Mouse (Mus musculus): Measurements from ENCODE around the gene Cux2.

The Cux2 gene

GRCm38 (mm10) chr5:122048686-122049663 lies 927 bp downstream of the Cux2 start:
- H3K36me3 ChIP-seq (ENCODE audit: control insufficient read depth, insufficient read depth, low read length, poor library complexity, severe bottlenecking): no peaks in the 10 kb centered on the region
- no peak for DNase-seq (ENCODE audit: low read depth, low spot score)
- H3K27me3 ChIP-seq (ENCODE audit: control insufficient read depth, insufficient read depth, low read length, poor library complexity, severe bottlenecking): peaks cover 2% of the 10 kb centered on the region; the same call in 1 of the 2 replicates

GRCm38 (mm10) chr5:122048252-122048651 lies 1.6 kb downstream of the Cux2 start:
- no peak for DNase-seq (ENCODE audit: low read depth, low spot score)
- no peaks in the 10 kb centered on the region for H3K36me3 ChIP-seq (ENCODE audit: control insufficient read depth, insufficient read depth, low read length, poor library complexity, severe bottlenecking)
- H3K27me3 ChIP-seq (ENCODE audit: control insufficient read depth, insufficient read depth, low read length, poor library complexity, severe bottlenecking): peaks cover 2% of the 10 kb centered on the region; the same call in 1 of the 2 replicates

GRCm38 (mm10) chr5:122047791-122048190 lies 2.1 kb downstream of the Cux2 start:
- H3K36me3 ChIP-seq (ENCODE audit: control insufficient read depth, insufficient read depth, low read length, poor library complexity, severe bottlenecking): no peaks in the 10 kb centered on the region
- H3K27me3 ChIP-seq (ENCODE audit: control insufficient read depth, insufficient read depth, low read length, poor library complexity, severe bottlenecking): peaks cover 2% of the 10 kb centered on the region; the same call in 1 of the 2 replicates
- DNase-seq (ENCODE audit: low read depth, low spot score): no peak

GRCm38 (mm10) chr5:122043567-122043966 lies 6.3 kb downstream of the Cux2 start:
- DNase-seq (ENCODE audit: low read depth, low spot score): no peak
- Histone ChIP-seq H3K36me3 (ENCODE audit: control insufficient read depth, insufficient read depth, low read length, poor library complexity, severe bottlenecking) (no peaks in the 10 kb centered on the region), H3K27me3 (ENCODE audit: control insufficient read depth, insufficient read depth, low read length, poor library complexity, severe bottlenecking) (no peaks in the 10 kb centered on the region)

GRCm38 (mm10) chr5:122035278-122035677 lies 14.6 kb downstream of the Cux2 start:
- H3K27me3 ChIP-seq (ENCODE audit: control insufficient read depth, insufficient read depth, low read length, poor library complexity, severe bottlenecking): no peaks in the 10 kb centered on the region; the same call in 1 of the 2 replicates
- DNase-seq (ENCODE audit: low read depth, low spot score): no peak

GRCm38 (mm10) chr5:122033167-122033478 lies 16.8 kb downstream of the Cux2 start:
- H3K27me3 ChIP-seq (ENCODE audit: control insufficient read depth, insufficient read depth, low read length, poor library complexity, severe bottlenecking): no peaks in the 10 kb centered on the region; the same call in 1 of the 2 replicates
- no peaks in the 10 kb centered on the region for H3K36me3 ChIP-seq (ENCODE audit: control insufficient read depth, insufficient read depth, low read length, poor library complexity, severe bottlenecking)
- no peak for DNase-seq (ENCODE audit: low read depth, low spot score)

More at GRCm38 (mm10) chr5:122035278-122035677, 14.6 kb downstream of the Cux2 start:
- H3K36me3 ChIP-seq (ENCODE audit: control insufficient read depth, insufficient read depth, low read length, poor library complexity, severe bottlenecking): no peaks in the 10 kb centered on the region

GRCm38 (mm10) chr5:122032471-122033166 lies 17.3 kb downstream of the Cux2 start:
- H3K27me3 ChIP-seq (ENCODE audit: control insufficient read depth, insufficient read depth, low read length, poor library complexity, severe bottlenecking): no peaks in the 10 kb centered on the region; the same call in 1 of the 2 replicates
- no peaks in the 10 kb centered on the region for H3K36me3 ChIP-seq (ENCODE audit: control insufficient read depth, insufficient read depth, low read length, poor library complexity, severe bottlenecking)
- DNase-seq (ENCODE audit: low read depth, low spot score): no peak

GRCm38 (mm10) chr5:122031146-122031545 lies 18.8 kb downstream of the Cux2 start:
- no peaks in the 10 kb centered on the region; the same call in 1 of the 2 replicates for H3K27me3 ChIP-seq (ENCODE audit: control insufficient read depth, insufficient read depth, low read length, poor library complexity, severe bottlenecking)
- H3K36me3 ChIP-seq (ENCODE audit: control insufficient read depth, insufficient read depth, low read length, poor library complexity, severe bottlenecking): no peaks in the 10 kb centered on the region
- no peak for DNase-seq (ENCODE audit: low read depth, low spot score)

- DNase-seq (ENCODE audit: low read depth, low spot score): no peak
- H3K36me3 ChIP-seq (ENCODE audit: control insufficient read depth, insufficient read depth, low read length, poor library complexity, severe bottlenecking): no peaks in the 10 kb centered on the region
- H3K27me3 ChIP-seq (ENCODE audit: control insufficient read depth, insufficient read depth, low read length, poor library complexity, severe bottlenecking): no peaks in the 10 kb centered on the region; the same call in 1 of the 2 replicates
These were observed 19.3 kb downstream of the Cux2 start for GRCm38 (mm10) chr5:122030640-122031039.

- Histone ChIP-seq H3K36me3 (ENCODE audit: control insufficient read depth, insufficient read depth, low read length, poor library complexity, severe bottlenecking) (no peaks in the 10 kb centered on the region), H3K27me3 (ENCODE audit: control insufficient read depth, insufficient read depth, low read length, poor library complexity, severe bottlenecking) (no peaks in the 10 kb centered on the region)
- no peak for DNase-seq (ENCODE audit: low read depth, low spot score)
These were observed 23.1 kb downstream of the Cux2 start for GRCm38 (mm10) chr5:122026771-122027170.

GRCm38 (mm10) chr5:122026284-122026683 lies 23.6 kb downstream of the Cux2 start:
- no peaks in the 10 kb centered on the region for H3K36me3 ChIP-seq (ENCODE audit: control insufficient read depth, insufficient read depth, low read length, poor library complexity, severe bottlenecking)
- DNase-seq (ENCODE audit: low read depth, low spot score): no peak
- H3K27me3 ChIP-seq (ENCODE audit: control insufficient read depth, insufficient read depth, low read length, poor library complexity, severe bottlenecking): no peaks in the 10 kb centered on the region

GRCm38 (mm10) chr5:122025117-122025516 lies 24.8 kb downstream of the Cux2 start:
- no peak for DNase-seq (ENCODE audit: low read depth, low spot score)
- Histone ChIP-seq H3K36me3 (ENCODE audit: control insufficient read depth, insufficient read depth, low read length, poor library complexity, severe bottlenecking) (no peaks in the 10 kb centered on the region), H3K27me3 (ENCODE audit: control insufficient read depth, insufficient read depth, low read length, poor library complexity, severe bottlenecking) (no peaks in the 10 kb centered on the region)

GRCm38 (mm10) chr5:122019288-122019687 lies 30.6 kb downstream of the Cux2 start:
- H3K27me3 ChIP-seq (ENCODE audit: control insufficient read depth, insufficient read depth, low read length, poor library complexity, severe bottlenecking): no peaks in the 10 kb centered on the region
- no peak for DNase-seq (ENCODE audit: low read depth, low spot score)
- H3K36me3 ChIP-seq (ENCODE audit: control insufficient read depth, insufficient read depth, low read length, poor library complexity, severe bottlenecking): no peaks in the 10 kb centered on the region

GRCm38 (mm10) chr5:122017778-122018177 lies 32.1 kb downstream of the Cux2 start:
- no peak for DNase-seq (ENCODE audit: low read depth, low spot score)
- Histone ChIP-seq H3K27me3 (ENCODE audit: control insufficient read depth, insufficient read depth, low read length, poor library complexity, severe bottlenecking) (no peaks in the 10 kb centered on the region), H3K36me3 (ENCODE audit: control insufficient read depth, insufficient read depth, low read length, poor library complexity, severe bottlenecking) (no peaks in the 10 kb centered on the region)

- H3K27me3 ChIP-seq (ENCODE audit: control insufficient read depth, insufficient read depth, low read length, poor library complexity, severe bottlenecking): no peaks in the 10 kb centered on the region
- H3K36me3 ChIP-seq (ENCODE audit: control insufficient read depth, insufficient read depth, low read length, poor library complexity, severe bottlenecking): no peaks in the 10 kb centered on the region
- no peak for DNase-seq (ENCODE audit: low read depth, low spot score)
These were observed 32.6 kb downstream of the Cux2 start for GRCm38 (mm10) chr5:122017269-122017668.
